Mouse (Mus musculus) heart, adult 9 months (tissue): ENCODE results near the gene Lgals12.

Experiments used
- DNase-seq, 2 experiments: peaks; one replicate each; pipeline ENCODE4 v3.0.0; 2022; ENCODE audit warnings: low spot score in 2 of 2

Gene Lgals12

DNA sequence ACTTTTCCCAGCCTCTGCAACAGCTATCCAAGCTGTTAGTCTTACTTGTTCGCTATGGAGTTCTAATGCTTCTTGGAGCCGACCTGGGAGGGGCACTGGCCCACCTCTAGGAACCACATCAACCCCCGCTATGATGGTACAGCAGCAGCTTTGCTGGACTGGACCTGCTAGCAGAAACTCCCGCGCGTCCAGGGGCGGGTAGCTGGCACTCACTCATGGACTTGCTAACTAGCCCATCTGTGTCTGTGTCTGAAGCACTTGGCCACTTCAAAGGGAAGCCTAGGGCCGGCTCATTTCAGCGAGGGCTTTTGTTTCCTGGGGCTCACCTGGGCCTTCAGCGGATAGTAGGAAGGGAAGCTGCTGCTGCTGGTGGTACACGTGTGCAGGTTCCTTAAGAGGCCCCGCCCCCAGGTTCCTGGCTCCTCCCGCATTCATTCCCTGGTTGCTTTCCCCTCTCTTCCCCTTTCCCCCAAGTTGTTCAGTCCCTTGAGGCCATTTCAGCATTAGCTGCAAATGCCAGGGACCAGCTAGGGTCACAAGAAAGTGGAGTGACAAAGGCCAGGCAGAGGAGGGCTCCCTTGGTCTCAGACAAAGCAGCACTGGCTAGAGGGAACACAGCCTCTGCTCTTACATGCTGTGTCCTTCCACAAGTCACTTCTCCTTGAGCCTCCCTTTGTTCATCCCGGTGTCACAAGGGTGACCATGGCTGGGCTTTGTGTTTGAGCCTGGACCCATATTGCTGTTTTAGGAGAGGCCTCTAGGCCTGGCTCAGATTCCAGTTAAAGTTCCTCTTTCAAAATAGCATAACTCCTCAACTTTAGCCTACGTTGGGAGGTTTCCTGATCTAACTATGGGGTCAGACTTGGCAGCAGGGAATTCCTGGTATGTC is at the start of gene Lgals12:
Gene Lgals12, minus strand, starts transcription at position 393 of the 889 bp plus-strand sequence.
- no peak for DNase-seq

DNA sequence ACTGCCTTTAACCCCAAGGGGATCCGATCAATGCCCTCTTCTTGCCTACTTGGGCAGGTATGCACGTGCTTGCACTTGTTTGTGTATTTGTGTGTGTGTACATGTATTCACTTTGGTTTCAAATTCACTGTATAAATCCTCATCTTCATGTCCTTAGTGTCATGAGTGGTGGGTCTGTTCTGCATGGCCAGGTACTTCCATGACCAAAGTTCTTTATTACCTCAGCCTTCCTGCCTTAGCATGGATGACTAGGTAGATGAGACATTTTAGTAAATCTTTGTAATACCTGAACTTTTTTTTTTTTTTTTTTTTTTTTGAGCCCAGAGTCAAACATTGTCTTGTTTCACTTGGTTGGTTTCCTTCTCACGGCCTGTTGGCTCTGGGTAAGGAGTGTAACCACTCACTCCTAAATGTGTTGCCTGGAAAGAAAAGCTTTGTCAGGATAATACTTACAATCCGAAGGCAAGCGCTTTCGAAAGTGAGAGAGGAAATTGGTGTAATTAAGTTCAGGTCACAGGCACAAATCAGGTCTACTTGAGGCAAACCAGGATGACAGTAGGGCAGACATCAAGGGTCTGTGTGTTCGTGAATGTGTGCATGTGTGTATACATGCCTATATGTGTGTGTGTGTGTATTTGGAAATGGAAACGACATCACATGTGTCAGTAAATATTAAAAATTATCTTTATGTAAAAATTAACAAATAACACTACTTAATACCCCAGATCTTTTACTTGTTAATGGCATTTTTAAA is 42.1 kb upstream of the Lgals12 start:
- DNase-seq = no peak

DNA sequence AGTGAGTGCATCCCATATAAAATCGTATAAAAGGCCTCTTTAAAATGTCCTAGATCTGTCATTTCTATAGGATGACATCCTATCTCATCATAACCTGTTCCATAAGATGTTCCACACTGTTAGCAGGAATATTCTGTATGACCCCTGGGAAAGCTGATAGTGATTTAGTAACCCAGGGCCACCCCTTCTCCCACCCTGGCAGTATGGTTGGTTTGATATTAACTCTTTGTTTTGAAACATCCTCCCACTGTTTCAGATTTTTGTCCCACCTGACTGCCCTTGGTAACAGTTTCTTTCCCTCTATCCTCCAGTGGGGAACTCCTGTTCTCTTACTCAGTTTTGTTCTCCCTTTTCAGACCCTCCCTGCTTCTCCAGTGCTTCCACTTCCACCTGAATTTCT is 26.8 kb upstream of the Lgals12 start:
- no peak for DNase-seq

DNA sequence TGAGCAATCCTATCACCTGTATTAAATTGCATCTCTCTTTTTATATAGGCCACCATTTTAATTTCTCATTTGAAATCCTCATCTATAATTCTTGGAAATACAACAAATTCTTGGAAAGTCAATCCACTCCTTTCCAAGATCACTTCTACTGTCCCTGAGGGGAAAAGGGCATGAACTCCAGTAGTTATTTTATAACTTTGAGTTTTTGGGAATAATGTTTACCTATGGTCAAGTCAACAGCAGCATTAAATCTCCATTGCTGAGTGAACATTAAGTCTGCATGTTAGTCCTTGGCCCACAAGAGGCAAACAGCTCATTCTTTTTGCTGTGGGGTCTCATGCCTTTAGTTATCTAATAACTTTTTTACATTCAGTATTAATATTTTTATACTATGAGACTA is 26.0 kb upstream of the Lgals12 start:
- no peak for DNase-seq

DNA sequence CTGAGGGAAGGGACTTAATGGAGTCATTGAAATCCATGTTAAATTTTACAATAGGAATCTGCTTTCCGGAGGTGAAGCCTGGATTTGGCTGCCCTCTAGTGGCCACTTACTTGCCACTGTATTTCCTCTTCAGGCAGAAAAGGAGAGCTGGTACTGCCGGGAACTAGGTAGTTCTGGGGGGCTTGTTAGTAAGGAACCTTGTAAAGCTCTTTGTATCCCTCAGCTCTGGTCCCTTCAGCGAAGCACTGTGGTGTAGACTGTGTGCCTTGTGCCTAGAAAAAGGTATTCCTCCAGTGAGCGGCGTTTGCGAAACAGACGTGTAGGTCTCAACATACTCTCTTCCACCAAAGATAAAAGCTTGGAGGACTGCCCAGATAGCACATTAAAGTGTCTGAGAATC is 10.7 kb upstream of the Lgals12 start:
- peak in 1 of 2 experiments; percentile 39 for DNase-seq

DNA sequence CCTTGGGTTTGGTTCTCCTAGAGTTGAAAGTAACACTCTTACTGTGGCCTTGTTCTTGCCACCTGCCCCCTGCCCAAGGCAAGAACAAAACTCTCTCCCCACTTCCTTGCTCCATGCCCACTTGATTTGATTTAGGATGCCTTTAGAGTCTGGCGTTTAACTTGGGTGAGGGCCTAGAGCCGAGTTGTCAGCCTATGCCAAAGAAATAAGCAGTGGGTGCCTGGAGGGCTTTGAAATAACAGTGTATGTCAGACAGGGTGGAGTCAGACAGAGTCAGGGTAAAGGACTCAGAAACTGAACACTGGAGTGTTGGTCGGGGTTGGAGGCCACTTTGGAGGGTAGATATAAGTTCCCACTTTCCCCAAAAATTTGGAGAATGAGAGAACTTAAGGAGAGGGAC is 10.1 kb upstream of the Lgals12 start:
- no peak for DNase-seq

DNA sequence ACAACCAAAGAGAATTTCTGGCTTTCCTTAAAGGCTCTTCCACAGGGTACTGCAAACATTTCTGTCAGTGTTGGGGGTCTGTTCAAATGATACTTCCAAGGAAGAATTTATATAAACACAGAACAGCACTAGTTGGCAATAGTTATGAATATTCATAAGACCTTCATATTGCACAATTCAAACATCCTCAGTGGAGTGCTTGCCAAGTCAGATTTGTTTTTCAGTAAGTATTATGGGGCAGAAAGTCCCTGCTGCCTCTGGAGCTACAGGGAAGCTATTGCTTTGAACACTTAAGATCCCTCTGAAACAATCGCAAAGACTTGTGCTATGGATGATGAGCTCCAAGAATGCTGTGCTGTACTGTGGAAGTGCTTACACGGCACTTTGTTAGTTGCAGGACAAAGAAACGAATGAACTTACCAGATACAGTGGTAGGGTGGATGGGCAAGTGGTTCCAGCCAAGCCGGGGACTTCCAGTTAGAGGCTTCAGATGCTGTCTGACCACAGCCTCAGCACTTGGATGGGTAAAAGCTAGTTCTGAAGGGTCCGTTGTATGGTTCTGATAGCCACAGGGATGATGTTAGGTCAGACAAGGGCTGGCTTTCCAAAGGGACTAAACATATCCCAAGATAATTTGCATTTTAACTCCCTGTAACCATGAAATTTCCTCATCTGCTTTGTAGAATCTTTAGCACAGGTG is 9.4 kb upstream of the Lgals12 start:
- DNase-seq = no peak

DNA sequence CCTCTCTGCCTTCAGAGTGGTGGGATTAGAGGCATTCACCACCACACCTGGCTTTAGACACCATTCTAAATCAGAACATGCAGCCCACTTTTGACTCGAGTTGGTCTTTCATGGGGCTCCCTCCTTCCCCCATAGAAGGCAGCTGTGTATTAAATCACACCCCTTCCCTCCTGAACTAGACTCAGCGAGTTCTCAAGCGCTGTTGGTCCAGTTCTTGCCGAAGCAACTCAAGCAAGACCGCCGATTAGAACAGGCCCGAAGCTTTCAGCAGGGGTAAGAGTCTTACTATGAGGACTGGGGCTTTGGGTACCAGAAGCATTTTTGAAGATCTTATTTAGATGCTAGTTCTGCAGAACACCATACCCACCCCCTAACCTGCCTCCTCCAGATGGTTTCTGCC is 6.2 kb upstream of the Lgals12 start:
- DNase-seq = no peak

DNA sequence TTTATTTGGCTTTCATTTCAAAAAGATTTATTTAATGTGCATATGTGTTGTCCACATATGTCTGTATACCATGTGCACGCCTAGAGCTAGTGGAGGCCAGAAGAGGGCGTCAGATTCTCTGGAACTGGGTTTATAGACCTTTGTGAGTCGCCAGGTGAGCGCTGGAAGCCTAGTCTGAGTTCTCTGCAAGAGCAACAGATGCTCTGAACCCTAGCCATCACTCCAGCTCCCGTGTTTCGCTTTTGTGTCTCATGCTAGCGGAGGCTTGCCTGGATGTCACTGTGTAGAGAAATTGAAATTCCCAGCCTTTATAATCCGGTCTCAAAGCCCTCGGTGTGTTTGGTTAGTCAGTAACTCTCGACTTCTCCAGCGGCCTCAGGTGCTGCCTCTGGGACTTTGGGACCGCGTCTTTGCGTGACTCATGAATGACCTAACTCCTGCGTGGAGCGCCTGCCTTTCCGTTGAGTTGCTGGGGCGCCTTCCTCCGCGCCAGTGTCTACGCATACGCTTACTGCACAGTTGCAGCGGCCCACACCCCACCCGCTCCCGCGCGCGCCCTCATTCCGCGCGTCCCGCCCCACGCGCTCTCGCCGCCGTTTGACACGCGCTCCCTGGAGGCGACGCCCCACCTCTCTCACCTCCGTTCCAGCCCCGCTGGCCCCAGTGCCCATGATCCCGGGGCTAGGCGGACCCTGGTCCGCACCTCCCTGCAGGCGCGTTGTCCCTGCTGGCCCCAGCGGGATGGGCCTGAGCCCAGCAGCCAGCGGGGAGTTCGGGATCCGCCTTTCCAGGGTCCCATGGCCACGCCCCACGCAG is 5.2 kb upstream of the Lgals12 start, which contains the start of gene Hrasls5:
Gene Hrasls5, plus strand, starts transcription at position 600 of the 816 bp plus-strand sequence.
- DNase-seq = no peak

DNA sequence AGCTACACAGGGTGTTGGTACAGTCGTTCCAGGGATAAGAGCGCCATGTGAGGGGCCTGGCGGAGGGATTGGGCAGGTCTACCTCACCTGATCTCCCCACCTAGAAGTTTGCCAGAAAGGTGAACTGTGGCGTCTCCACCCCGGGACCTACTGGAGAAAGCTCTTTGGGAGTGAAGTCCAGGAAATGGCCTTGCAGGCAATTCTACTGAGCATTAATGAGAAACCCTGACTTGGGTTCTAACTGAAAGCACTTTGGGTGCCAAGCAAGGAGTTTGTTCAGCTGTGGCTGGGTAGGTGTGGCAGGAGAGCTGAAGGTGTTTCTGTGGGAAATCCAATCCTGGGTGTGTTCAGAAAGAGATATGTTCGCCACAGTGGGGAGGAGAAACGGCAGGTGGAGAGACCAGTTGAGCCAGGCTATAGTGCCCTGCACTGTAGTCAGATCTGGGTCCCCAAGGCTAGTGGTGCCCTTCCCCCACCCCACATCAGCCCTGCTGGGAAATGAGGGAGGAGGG is 753 bp upstream of the Lgals12 start:
- no peak for DNase-seq

DNA sequence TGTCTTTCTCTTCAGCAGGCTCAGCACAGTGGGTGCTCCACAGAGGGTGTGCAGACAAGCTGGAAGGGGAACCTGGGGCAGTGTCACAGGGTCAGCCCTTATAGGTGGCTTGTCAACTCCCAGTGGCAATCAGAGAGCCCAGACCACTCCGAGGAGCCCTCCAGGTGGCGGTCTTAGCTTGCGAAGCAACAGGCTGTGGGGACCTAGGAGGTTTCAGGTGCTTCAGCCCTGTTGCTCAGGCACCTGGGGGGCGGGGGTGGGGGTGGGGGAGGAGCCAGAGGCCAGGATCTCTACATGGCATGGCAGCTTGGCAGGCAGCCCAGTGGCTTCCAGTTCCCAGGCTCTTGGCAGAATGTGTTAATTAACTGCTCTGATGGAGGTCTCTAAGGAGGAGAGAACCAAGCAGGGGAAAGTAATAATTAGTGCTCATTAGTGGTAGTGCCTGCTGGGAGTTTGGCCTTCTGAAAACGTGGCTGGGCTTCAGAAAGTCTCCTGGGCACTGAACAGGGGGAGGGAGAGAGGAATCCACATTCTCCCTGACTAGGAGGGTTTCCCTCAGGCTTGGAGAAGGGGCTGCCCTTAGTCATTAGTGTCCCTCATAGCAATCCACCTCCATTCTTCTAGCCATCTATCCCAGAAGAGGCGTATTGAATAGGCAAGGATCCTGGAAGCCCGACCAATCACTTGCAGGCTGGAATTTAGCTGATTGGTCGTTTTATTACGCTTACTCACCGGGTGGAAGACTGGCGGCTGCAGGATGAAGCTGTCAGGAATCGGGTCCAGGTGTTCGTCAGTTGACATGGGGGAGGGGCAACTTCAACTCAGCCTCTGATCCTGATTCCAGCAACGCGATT is 836 bp downstream of the Lgals12 start:
- no peak for DNase-seq

DNA sequence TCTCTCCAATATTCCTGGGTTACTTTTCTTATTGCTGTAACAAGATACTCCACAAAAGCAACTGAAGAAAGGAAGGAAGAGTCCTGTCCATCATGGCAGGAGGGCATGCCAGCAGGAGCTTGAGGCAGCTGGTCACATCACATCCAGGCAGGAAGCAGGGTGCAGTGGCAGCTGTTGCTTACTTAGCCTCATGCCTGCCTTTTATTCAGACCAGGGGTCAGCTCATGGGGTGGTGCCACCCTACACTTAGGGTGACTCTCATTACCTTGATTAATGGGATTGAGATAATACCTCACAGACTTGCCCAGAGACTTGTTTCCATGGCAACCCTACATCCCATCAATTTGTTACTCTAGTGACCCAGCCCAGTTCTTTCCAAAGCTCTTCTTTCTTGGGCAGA is 2.0 kb downstream of the Lgals12 start:
- DNase-seq = no peak

DNA sequence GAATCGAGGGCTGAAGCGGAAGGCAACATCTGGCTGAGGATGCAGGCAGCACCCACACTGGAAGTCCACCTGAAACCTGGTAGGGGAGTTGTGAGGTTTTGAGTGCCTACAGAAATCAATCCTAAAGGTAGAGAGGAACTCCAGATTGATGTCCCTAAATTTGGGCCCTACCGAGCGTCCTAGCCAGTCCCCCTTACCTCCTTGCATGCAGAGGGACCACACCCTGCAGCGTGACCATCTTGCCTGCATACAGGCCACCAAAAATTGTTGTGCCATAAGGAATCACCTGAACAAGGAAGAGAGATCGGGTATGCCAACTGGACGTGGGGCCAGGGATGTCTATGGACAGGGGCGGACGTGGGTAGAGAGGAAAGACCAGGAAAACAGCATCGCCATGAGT is 2.9 kb downstream of the Lgals12 start:
- DNase-seq = no peak

DNA sequence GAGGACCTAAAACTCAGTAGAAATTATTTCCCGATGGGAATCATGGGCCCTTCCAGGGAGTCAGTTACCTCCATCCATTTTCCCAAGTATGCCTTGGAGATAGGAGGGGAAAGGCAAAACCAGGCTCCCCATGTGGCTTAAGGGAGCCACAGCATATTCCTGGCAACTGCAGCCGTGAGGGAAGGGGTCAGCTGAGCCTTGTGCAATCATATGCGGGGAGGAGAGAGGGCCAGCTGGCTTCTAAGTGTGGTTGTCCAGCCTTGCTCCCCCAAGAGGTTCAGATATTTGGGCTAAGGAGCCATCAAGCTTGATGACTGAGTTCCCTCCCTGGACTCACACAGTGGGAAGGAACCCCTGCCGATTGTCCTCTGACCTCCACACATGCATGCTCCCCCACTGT is 5.4 kb downstream of the Lgals12 start:
- DNase-seq = no peak

DNA sequence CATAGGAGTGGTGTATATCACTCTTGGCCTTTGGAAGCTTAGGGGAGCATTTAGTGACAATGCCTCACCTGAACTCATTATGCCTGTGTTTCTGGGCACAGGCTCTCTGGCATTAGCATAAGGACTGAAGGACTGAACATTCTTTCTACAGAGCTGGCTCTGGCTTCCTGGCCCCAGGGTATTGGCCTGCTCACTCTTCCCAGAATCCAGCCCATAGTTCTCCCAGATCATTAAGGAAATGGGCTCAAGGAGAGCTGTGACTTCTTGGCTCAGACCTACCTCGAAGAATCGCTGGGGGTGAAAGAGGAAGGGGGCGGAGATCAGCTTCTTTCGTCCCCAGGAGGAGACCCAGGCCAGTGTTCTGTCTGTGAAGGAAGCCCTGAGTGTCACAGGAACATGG is 8.5 kb downstream of the Lgals12 start:
- DNase-seq = no peak

DNA sequence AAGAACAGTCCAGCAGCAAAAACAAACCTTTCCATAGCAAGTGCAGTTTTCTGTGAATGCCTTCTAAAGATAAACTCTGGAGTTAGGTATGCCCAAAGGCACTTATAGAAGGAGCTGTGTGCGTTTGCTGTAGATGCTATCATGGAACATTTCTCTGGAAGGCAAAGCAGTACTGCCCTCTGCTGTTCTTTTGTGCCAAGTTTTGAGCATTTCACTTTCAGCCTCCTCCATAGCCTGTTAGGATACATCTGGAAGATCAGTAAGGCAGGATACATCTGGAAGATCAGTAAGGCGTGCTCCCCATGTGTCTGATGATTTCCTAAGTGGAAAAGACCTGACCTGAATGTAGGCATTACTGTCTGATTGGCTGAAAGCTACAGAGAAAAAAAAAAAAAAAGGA is 11.5 kb downstream of the Lgals12 start:
- peak; percentile 42 to 49 for DNase-seq

DNA sequence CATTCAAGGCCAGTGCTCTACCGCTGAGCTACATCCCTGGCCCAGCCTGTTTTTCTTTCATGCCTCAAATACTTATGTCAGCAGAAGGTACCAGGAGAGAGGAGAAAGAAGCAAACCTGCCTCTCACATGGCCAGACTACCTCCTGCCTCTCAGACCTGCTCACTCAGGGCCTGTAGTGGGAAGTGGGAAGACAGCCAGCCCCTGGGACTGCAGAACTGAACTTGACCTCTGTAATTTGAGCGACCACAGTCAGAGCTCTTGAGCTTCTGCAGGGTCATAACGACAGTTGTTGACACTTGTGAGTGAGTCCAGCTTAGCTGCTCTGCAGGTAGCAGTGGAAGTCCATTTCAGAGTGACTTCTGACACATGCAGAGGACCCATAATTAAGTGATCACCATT is 15.0 kb downstream of the Lgals12 start:
- no peak for DNase-seq

DNA sequence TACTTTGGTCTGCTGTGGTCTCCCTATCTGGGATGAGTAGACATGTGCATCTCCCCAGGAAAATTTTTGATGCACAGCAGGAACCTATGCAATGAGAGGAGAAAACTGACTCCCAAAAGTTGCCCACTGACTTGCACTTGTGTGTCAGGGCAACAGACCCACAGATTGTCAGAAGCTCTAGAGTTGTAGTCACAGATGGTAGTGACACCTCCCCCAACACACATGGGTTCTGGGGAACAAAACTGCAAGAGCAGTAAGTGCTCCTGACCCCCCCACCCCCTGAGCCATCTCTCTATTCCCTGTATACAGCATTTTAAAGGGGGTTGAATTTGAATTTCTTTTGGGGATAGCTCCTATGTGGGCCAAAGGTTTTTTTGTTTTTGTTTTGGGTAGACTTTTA is 16.2 kb downstream of the Lgals12 start:
- DNase-seq = no peak

DNA sequence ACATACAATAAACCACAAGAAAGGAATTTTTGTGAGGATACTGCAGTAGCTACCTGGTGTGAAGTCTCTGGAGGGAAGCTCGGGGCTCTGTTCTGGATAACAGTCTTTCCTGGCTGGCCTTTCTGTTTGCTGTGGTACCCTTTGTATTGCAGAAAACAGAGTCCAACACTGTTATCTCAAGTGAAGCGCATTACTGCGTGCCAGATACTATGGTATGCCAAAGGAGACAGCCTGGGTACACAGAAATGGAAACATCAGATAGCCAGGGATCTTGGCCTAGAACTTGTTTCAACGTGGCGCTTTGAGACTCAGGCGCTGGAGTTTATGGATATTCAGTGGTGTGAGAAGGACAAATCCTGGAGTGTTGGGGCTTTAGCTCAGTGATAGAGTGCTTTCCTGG is 21.2 kb downstream of the Lgals12 start:
- peak; percentile 27 to 43 for DNase-seq

DNA sequence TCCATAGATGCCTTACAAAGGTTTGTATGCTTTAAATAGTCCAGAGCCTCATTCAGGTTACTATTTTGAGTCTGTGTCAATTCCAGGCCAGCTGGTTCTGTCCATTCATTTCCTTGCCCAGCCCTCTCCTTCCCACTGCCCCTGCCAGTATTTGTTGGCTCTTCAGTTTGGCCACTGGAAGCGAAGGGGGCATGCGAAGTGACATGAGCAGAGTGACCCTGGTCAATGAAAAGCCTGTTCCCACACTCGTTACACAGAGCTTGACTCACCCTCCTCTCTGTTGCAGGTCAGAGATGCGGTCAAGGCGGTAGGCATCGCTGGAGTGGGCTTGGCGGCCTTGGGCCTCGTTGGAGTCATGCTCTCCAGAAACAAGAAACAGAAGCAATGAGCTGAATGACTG is 21.7 kb downstream of the Lgals12 start:
- peak; percentile 37 to 48 for DNase-seq
